Mouse (Mus musculus) hindbrain, embryonic 14.5 days (tissue): ENCODE data around the gene Hoxa9. TPM values are rescaled to one million over a fixed set of nuclear protein-coding genes. Genes with fewer than 3 reads are reported as not detected.

Experiments used
- ATAC-seq: fragments of 200-750 bp; cut with Nextera tagmentation; 2 replicates; pipeline ENCODE4 v1.8.0; 2017; ENCODE audit warnings: moderate number of reproducible peaks, mild to moderate bottlenecking, moderate TSS enrichment, moderate library complexity; ENCODE audit not compliant: low FRiP score
- DNase-seq: peaks from one replicate; pipeline ENCODE4 v3.0.0-alpha.2; 2015; ENCODE audit warnings: low spot score
- H3K27ac ChIP-seq: fragments of 300-500 bp; sonication (generic); 2 replicates; pipeline ENCODE4 v1.5.1; 2014; ENCODE audit warnings: mild to moderate bottlenecking, moderate library complexity
- H3K27me3 ChIP-seq: fragments of 300-500 bp; sonication (generic); 2 replicates; pipeline ENCODE4 v1.6.1; 2014; ENCODE audit warnings: mild to moderate bottlenecking, low read length, mixed read lengths; ENCODE audit not compliant: control insufficient read depth, insufficient read depth
- H3K36me3 ChIP-seq: fragments of 300-500 bp; sonication (generic); replicated peaks from 2 replicates; pipeline ENCODE4 v1.6.1; 2014; ENCODE audit not compliant: control insufficient read depth, insufficient read depth
- H3K4me1 ChIP-seq: fragments of 300-500 bp; sonication (generic); replicated peaks from 2 replicates; pipeline ENCODE4 v1.6.1; 2014; ENCODE audit warnings: antibody characterized with exemption, low read length, mixed read lengths; ENCODE audit not compliant: control insufficient read depth, insufficient read depth
- H3K4me2 ChIP-seq: fragments of 300-500 bp; sonication (generic); replicated peaks from 2 replicates; pipeline ENCODE4 v1.6.1; 2014; ENCODE audit warnings: mild to moderate bottlenecking, moderate library complexity
- H3K4me3 ChIP-seq: fragments of 300-500 bp; sonication (generic); replicated peaks from 2 replicates; pipeline ENCODE4 v1.5.1; 2014; ENCODE audit warnings: mild to moderate bottlenecking, low read length
- H3K9ac ChIP-seq: fragments of 300-500 bp; sonication (generic); 2 replicates; pipeline ENCODE4 v1.6.1; 2014
- H3K9me3 ChIP-seq: fragments of 300-500 bp; sonication (generic); 2 replicates; pipeline ENCODE4 v1.6.1; 2016; ENCODE audit warnings: low read length; ENCODE audit not compliant: control insufficient read depth
- WGBS: fragments of 180-500 bp; shearing (Covaris S2); extraction: QIAGEN DNeasy Blood & Tissue Kit; methylation state at CpG from one replicate; pipeline ENCODE4 v1.1.7; 2014; 5-methylcytosine and 5-hydroxymethylcytosine counted together
- polyA plus RNA-seq: library from polyadenylated mRNA; unstranded; fragments of >200 nt; fragmentation: Nextera tagmentation; extraction: Ambion mirVana; gene quantifications from 2 replicates; pipeline ENCODE4 v1.2.1, GENCODE M21; 2014

The Hoxa9 gene
- polyA plus RNA-seq, 1 experiment from 2014 or later, result 2.0 TPM

DNA sequence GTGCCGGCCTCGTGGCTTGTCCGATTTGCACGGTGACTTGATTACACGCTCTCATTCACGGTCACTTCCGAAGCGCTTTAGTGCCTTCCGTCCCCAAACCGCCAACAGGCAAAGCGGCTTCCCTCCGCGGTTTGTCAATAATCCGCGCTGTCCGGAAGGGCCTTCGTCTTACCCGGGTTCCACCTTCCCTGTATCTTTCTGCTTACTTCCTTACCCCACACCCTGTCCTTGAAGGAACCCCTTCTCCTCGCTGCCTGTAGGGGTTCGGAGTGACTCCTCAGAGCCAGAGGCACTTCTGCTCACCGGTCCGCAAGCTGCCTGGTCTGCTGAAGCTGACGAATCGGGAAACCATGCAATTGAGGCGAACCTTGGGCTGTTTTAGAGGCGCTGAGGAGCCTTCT is 15.5 kb upstream of the Hoxa9 start:
- Histone ChIP-seq H3K4me2 (no peak overlapping the region), H3K4me3 (no peak overlapping the region), H3K36me3 (no peaks in the 10 kb centered on the region), H3K27me3 (peaks cover 100% of the 10 kb centered on the region), H3K9me3 (no peaks in the 10 kb centered on the region), H3K9ac (no peak overlapping the region), H3K4me1 (no peaks in the 10 kb centered on the region), H3K27ac (no peak overlapping the region)
- DNase-seq (no peak), ATAC-seq (no peak)
- under 1% methylated on average over 26 of the region's 26 CpGs for WGBS

DNA sequence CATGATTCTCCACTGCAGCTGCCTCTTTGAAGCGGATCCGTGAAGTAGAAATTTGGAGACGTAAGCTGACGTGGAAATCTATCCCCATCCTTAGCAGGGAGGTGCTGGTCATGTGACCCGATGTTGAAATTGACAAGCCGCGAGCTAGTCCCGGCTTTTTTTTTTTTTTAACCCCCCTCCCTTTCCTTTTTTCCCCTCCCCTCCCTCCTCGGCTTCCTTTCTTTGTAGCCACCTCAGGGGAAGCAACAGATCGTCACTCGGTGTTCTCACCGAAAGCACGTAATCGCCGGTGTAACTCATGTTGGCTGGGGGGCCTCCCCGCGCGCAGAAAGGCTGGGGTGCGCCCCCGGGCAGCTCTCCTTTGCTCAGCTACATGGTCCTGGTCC is 14.9 kb upstream of the Hoxa9 start, which contains the start of gene Hoxa11:
Gene Hoxa11 (minus strand): TSS at position 54 of the 386 bp plus-strand sequence.
- Histone ChIP-seq H3K27ac (no peak within 1 kb of the TSS), H3K4me3 (no peak within 1 kb of the TSS), H3K36me3 (no peaks in the 10 kb centered on the region), H3K4me2 (no peak within 1 kb of the TSS), H3K9ac (no peak within 1 kb of the TSS), H3K4me1 (no peaks in the 10 kb centered on the region), H3K9me3 (no peaks in the 10 kb centered on the region), H3K27me3 (peaks cover 100% of the 10 kb centered on the region)
- under 1% methylated on average over 20 of the region's 20 CpGs for WGBS
- ATAC-seq (no peak), DNase-seq (no peak)

DNA sequence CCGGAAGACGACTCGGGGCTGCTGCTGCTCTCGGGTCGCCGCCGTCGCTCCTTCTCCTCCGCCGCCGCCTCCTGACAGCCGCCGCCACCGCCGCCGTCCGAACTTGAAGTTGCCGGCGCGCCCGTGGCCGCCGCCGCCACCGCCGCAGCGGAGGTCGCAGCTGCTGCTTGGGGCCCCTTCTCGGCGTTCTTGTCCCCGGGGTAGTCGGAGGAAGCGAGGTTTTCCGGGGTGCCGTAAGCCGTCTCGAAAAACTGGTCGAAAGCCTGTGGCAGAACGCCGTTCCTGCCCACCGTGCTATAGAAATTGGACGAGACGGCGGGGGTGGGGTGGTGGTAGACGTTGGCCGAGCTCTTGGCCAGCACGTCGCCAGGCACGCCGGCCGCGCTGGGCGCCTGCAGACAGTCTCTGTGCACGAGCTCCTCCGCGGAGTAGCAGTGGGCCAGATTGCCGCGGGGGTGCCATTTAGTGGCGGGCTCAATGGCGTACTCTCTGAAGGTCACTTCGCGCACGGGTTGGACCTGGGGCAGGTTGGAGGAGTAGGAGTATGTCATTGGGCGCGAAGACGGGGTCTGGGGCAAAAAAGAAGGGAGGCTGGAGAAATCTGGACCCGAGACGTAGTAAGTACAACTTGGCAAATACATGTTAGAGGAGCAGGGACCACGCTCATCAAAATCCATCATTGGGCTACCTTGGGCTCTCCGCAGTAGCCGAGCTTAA is 14.3 kb upstream of the Hoxa9 start:
- no peak overlapping the region for H3K4me2 ChIP-seq
- H3K27ac ChIP-seq, result no peak overlapping the region
- under 1% methylated on average over 69 of the region's 71 CpGs for WGBS
- peaks cover 100% of the 10 kb centered on the region for H3K27me3 ChIP-seq
- no peak overlapping the region for H3K4me3 ChIP-seq
- H3K9ac ChIP-seq, result no peak overlapping the region
- H3K9me3 ChIP-seq, result no peaks in the 10 kb centered on the region
- no peak for DNase-seq
- H3K4me1 ChIP-seq, result no peaks in the 10 kb centered on the region
- H3K36me3 ChIP-seq, result no peaks in the 10 kb centered on the region
- ATAC-seq, result no peak

DNA sequence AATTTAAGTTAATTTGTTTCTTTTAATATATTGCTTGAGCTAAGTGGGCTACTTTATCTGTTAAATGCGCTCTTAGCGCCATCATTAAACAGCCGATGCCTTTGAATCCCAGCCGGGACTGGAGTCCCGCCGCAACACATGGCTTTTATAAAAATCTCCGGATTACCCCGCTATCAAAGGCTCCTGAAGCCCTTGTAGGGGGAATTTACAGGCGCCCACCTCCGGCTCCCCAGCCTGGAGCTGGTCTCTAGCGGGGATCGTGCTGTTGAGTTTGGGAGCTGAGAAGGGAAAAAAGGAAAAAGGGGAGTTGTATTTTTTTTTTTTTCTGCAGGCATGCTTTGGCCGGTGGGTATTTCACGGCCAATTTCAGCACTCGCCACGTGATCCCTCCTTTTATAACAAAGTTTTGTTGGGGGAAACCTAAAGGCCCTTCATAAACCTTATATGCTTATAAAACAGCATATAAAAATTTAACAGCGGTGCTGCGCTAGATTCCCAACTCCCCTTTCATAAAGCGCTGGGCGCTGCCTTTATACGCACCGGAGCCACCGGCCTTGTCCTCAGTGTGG is 13.7 kb upstream of the Hoxa9 start:
- WGBS, result 2% methylated on average over 23 of the region's 23 CpGs
- Histone ChIP-seq H3K36me3 (no peaks in the 10 kb centered on the region), H3K9me3 (no peaks in the 10 kb centered on the region), H3K27me3 (peaks cover 100% of the 10 kb centered on the region), H3K27ac (no peak overlapping the region), H3K4me1 (no peaks in the 10 kb centered on the region), H3K4me2 (no peak overlapping the region), H3K4me3 (no peak overlapping the region), H3K9ac (no peak overlapping the region)
- DNase-seq (no peak), ATAC-seq (no peak)

DNA sequence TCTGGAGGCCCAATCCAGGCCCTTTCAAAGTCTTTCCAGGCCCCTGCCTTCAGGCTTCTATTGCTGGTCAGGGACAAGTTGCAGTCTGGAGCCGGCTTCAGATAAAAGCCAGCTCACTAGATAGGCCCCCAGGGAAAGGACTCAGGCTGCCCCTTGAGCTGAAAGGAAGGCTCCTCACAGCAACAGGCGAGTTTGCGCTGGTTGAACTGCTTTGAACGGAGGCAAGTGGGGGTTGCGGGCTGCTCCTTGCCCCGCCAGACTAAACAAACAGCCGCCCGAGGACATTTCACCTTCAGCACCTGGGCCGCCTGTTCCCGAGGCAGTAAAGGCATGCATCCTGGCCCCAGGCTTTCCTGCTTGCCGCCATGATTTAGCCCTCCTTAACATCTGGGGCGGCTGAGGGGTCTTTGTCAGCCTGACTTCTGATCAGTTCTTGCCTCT is 12.8 kb upstream of the Hoxa9 start:
- Histone ChIP-seq H3K9me3 (no peaks in the 10 kb centered on the region), H3K4me2 (no peak overlapping the region), H3K9ac (no peak overlapping the region), H3K4me3 (no peak overlapping the region), H3K27ac (no peak overlapping the region), H3K36me3 (no peaks in the 10 kb centered on the region), H3K4me1 (no peaks in the 10 kb centered on the region), H3K27me3 (peaks cover 100% of the 10 kb centered on the region)
- WGBS, result 2% methylated on average over 12 of the region's 12 CpGs
- no peak for DNase-seq
- no peak for ATAC-seq

DNA sequence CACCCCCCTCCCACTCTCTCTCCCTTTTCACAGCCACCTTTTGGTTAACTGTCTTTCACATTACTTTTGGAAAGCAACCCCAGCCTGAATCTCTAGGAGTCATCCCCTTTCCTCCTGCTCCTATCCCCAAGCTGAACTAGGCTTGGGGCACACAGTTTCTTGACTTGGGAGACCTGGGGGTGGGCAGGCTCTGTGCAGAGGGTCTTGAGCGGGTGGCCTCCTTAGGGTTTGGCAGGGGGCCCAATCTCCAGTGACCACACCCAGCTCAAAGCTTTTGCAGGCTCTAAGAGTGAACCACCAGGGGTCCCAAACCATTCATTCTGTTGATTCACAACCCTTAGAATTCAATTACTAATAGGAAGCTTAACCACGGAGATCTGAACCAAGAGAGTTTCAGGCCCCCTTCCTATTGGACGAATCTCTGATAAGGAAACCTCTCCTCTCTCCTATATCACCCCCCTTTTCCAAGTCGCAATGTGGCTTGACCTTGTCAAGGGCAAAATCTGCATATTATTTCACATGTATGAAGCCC is 12.0 kb upstream of the Hoxa9 start:
- no peak overlapping the region for H3K4me3 ChIP-seq
- H3K4me1 ChIP-seq, result no peaks in the 10 kb centered on the region
- DNase-seq (no peak), ATAC-seq (no peak)
- H3K27ac ChIP-seq, result no peak overlapping the region
- no peaks in the 10 kb centered on the region for H3K9me3 ChIP-seq
- no peak overlapping the region for H3K9ac ChIP-seq
- no peak overlapping the region for H3K4me2 ChIP-seq
- 0% methylated on average over 4 of the region's 4 CpGs for WGBS
- peaks cover 100% of the 10 kb centered on the region for H3K27me3 ChIP-seq
- no peaks in the 10 kb centered on the region for H3K36me3 ChIP-seq

DNA sequence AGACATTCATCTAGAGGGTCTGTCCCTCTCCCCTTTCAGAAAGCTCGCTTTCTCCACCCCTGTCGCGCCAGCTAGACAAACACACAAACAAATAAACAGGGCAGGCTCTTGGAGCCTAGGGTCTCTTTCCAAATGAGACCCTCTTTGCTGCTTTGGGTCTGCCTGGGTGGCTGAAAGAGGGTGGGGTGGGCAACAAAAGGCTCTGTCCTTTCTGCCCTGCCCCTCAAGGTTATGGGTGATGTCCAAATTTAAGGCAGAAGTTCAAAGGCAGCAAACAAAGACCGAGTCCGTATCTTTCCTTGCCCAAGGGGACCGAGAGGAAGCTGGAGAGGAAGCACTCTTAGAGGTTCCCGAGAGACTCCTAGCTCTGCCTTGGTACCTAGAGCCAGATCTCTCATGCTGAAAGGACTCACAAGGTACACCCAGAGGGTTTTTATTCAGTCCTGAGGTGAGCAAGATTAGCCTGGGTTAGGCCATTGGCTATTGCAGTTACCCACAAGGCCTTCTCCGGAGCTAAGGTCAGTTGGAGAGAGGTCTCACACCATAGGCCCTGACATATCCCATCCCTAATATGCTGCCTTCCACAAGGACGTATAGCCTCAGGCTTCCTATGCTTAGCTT is 10.2 kb upstream of the Hoxa9 start:
- Histone ChIP-seq H3K27me3 (peaks cover 100% of the 10 kb centered on the region), H3K27ac (no peak overlapping the region), H3K9me3 (no peaks in the 10 kb centered on the region), H3K9ac (no peak overlapping the region), H3K36me3 (no peaks in the 10 kb centered on the region), H3K4me2 (no peak overlapping the region), H3K4me3 (no peak overlapping the region), H3K4me1 (no peaks in the 10 kb centered on the region)
- 5% methylated on average over 9 of the region's 9 CpGs for whole genome bisulfite sequencing
- ATAC-seq, result no peak
- no peak for DNase-seq

DNA sequence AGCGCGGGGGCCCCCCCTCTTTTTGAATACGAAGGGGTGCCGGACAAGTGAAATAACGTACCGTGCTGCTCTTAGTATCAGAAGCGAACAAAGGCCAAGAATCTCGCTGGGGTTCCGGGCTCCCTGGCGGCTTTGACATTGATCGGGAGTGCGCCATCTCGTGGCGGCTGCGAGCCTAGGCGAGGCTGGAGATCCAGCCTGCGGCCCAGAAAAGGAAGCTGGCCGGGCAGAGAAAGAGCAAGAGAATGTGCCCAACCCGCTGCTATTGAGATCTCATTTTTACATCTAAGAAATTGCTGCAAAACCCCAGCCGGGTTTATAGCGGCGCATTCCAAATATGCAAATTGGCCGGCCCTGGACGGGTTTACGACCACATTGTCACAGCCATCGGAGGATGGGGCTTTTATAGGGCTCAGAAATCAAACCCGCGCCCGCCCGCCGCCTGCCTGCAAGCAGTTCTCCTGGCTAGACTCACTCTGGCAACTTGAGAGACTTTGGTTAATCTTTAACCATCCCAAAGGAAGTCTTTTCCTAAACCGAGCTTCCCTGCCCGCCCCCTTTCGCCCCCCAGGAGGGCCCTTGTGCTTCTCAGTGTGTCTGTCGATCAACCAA is 9.6 kb upstream of the Hoxa9 start, which contains the start of gene Hoxa10:
Gene Hoxa10 (minus strand): TSS at position 466 of the 612 bp plus-strand sequence.
- Histone ChIP-seq H3K27me3 (peaks cover 100% of the 10 kb centered on the region), H3K9me3 (no peaks in the 10 kb centered on the region), H3K9ac (no peak within 1 kb of the TSS), H3K27ac (no peak within 1 kb of the TSS), H3K4me3 (no peak within 1 kb of the TSS), H3K4me1 (no peaks in the 10 kb centered on the region), H3K36me3 (no peaks in the 10 kb centered on the region), H3K4me2 (no peak within 1 kb of the TSS)
- DNase-seq (peak; percentile 70), ATAC-seq (no peak)
- 1% methylated on average over 35 of the region's 35 CpGs for WGBS
